ENCODE assay signal across 23 mouse cellular contexts in the genomic region with DNA sequence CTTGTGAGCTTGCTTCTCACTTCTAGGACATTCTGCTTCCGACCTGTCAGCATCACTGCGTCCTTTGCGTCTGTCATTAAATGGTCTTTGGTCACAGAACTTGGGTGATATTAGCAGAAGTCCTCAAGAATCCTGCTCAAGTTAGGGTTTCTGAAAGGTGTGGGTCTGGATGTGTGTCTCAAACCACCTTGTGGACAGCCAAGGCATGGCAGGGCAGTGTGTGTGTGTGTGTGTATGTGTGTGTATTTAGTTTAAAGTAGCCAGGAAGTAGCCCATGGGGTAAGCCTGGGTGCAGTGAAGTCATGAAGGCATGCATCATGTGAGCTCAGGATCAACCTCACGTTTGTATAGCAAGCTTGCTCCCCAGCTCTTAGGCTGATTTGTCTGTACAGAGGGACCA.
A peak's percentile ranks its signal among the peaks of the same experiment; 100 is the strongest.
DNase-seq lines count a peak whose midpoint lies in the region; ATAC-seq and TF ChIP-seq lines count a peak whose summit lies in the region.
"Had no signal": no experiment of that assay in that cellular context is flagged by ENCODE, and none has a peak within 500 bp of the region (broad histone marks: within the 10 kb centered on the region; RNA-seq: fewer than 3 reads in every experiment).

No protein-coding gene starts in this region.

- 90% methylated on average over 4 of the region's 4 CpGs for WGBS in liver, adult 2 months
- 70% methylated on average over 4 of the region's 4 CpGs for WGBS in liver, embryonic 12.5 days (ENCODE audit: insufficient replicate concordance)

- H3K4me2 ChIP-seq in liver, embryonic 12.5 days = no peak overlapping the region
- H3K4me2 ChIP-seq: embryonic facial prominence, embryonic 15.5 days; liver, embryonic 15.5 days; midbrain, embryonic 11.5 days; stomach, embryonic 15.5 days had no signal

- no peaks in the 10 kb centered on the region for H3K4me1 ChIP-seq in liver, adult 2 months (ENCODE audit: control insufficient read depth, insufficient read depth, low read length)
- H3K4me1 ChIP-seq in liver, embryonic 12.5 days = no peaks in the 10 kb centered on the region
- H3K4me1 ChIP-seq: liver, embryonic 15.5 days; stomach, embryonic 15.5 days had no signal

- no peaks in the 10 kb centered on the region for H3K9me3 ChIP-seq in liver, embryonic 12.5 days (replicated peaks)
- H3K9me3 ChIP-seq: embryonic facial prominence, embryonic 15.5 days; liver, embryonic 15.5 days; stomach, embryonic 15.5 days had no signal

- H3K27me3 ChIP-seq in liver, adult 2 months (ENCODE audit: control insufficient read depth, insufficient read depth, low read length) = no peaks in the 10 kb centered on the region
- no peaks in the 10 kb centered on the region for H3K27me3 ChIP-seq in liver, embryonic 12.5 days (replicated peaks)
- H3K27me3 ChIP-seq: embryonic facial prominence, embryonic 15.5 days; liver, embryonic 15.5 days; stomach, embryonic 15.5 days had no signal

- peak; percentile 82 for DNase-seq in heart, adult 11 months
- DNase-seq in heart, adult 8-10 months (ENCODE audit: low spot score) = no peak
- no peak for DNase-seq in liver, adult 2 months (ENCODE audit: extremely low read depth, low read depth, low spot score)
- DNase-seq in 3T3-L1 (ENCODE audit: low read depth, low spot score) = peak; percentile 3
- no peak for DNase-seq in gastrocnemius, postnatal 10 days
- DNase-seq in left cerebral cortex, postnatal 4 days = no peak
- DNase-seq: adrenal gland, postnatal 14 days; cerebellum, adult 2 months; heart, adult 18-20 months; heart, postnatal 10 days; kidney, postnatal 10 days; layer of hippocampus, adult 9-11 months; right cerebral cortex, adult 18-20 months; spleen, adult 18-20 months; thymus, postnatal 14 days had no signal

- H3K36me3 ChIP-seq in liver, adult 2 months (ENCODE audit: control insufficient read depth, insufficient read depth, low read length) = no peaks in the 10 kb centered on the region
- H3K36me3 ChIP-seq in liver, embryonic 12.5 days = no peaks in the 10 kb centered on the region
- H3K36me3 ChIP-seq: embryonic facial prominence, embryonic 15.5 days; liver, embryonic 15.5 days; stomach, embryonic 15.5 days had no signal

- TF ChIP-seq POLR2A in liver, adult 2 months (IDR thresholded peaks at IDR 0.05; ENCODE audit: extremely low read depth, insufficient read depth, low read length) = no peak

- no peak for ATAC-seq in liver, embryonic 12.5 days
- 0 out of 2 replicates have a peak, but pooled peaks have one; percentile 39 for ATAC-seq in common myeloid progenitor, adult 5-6 weeks (replicated peaks; ENCODE audit: low read depth, poor library complexity, severe bottlenecking)
- ATAC-seq: hindbrain, embryonic 16.5 days had no signal

- intact Hi-C loops in left cerebral cortex, postnatal 4 days (cut with DNase I) = no loop called here

- no peaks in the 10 kb centered on the region for H3K79me2 ChIP-seq in liver, adult 2 months (ENCODE audit: control insufficient read depth, insufficient read depth, low read length)

- peak; percentile 4; the same call in 1 of the 2 replicates for TF ChIP-seq CTCF in liver, adult 2 months (IDR thresholded peaks at IDR 0.05; ENCODE audit: low read depth, low read length)

- no peak overlapping the region for H3K9ac ChIP-seq in liver, adult 2 months (ENCODE audit: low read depth, low read length)
- no peak overlapping the region for H3K9ac ChIP-seq in liver, embryonic 12.5 days
- H3K9ac ChIP-seq: embryonic facial prominence, embryonic 15.5 days; liver, embryonic 15.5 days; stomach, embryonic 15.5 days had no signal

- no peak overlapping the region for H3K27ac ChIP-seq in liver, adult 2 months (replicated peaks; ENCODE audit: insufficient read depth, low read depth, low read length)
- H3K27ac ChIP-seq in liver, embryonic 12.5 days = no peak overlapping the region
- H3K27ac ChIP-seq: embryonic facial prominence, embryonic 15.5 days; liver, embryonic 15.5 days; stomach, embryonic 15.5 days had no signal

- H3K4me3 ChIP-seq in liver, adult 2 months (ENCODE audit: insufficient read depth, low read depth, low read length) = no peak overlapping the region
- no peak overlapping the region for H3K4me3 ChIP-seq in liver, embryonic 12.5 days
- H3K4me3 ChIP-seq: embryonic facial prominence, embryonic 15.5 days; liver, embryonic 15.5 days; myocyte; stomach, embryonic 15.5 days had no signal

Comparison
In these comparisons a context has a peak if more than half of its experiments do, and no peak if none do; other contexts are left out.
1. DNase-seq: peak in heart, adult 11 months (single experiment) and 3T3-L1 (single experiment); none in heart, adult 8-10 months (single experiment), liver, adult 2 months (single experiment), gastrocnemius, postnatal 10 days (single experiment) and left cerebral cortex, postnatal 4 days (single experiment).